Mouse (Mus musculus) thymus, adult 2 months (tissue): ENCODE measurements at regions not wholly inside any gene's neighbourhood (a gene's known extent, or its start where the extent isn't known, plus 50 kb on each side); places are given as distances from the start of the nearest gene placed in this dataset.

Experiments
- DNase-seq: peaks from one replicate; pipeline ENCODE4 v3.0.0; 2021
- H3K27ac ChIP-seq: fragments of 200-500 bp; 2 replicates; pipeline ENCODE4 v1.5.1; 2012; ENCODE audit warnings: low read length, control low read depth; ENCODE audit not compliant: control insufficient read depth, insufficient read depth
- H3K27me3 ChIP-seq: fragments of 200-500 bp; 2 replicates; pipeline ENCODE4 v1.6.1; 2012; ENCODE audit warnings: mild to moderate bottlenecking, low read length, moderate library complexity, mixed read lengths; ENCODE audit not compliant: control insufficient read depth, insufficient read depth
- H3K36me3 ChIP-seq: fragments of 200-500 bp; 2 replicates; pipeline ENCODE4 v1.6.1; 2012; ENCODE audit warnings: mild to moderate bottlenecking, low read length, moderate library complexity; ENCODE audit not compliant: control insufficient read depth, insufficient read depth
- H3K4me1 ChIP-seq: fragments of 200-500 bp; replicated peaks from 2 replicates; pipeline ENCODE4 v1.6.1; 2012; ENCODE audit warnings: low read length; ENCODE audit not compliant: control insufficient read depth, insufficient read depth
- H3K4me3 ChIP-seq: fragments of 200-500 bp; 2 replicates; pipeline ENCODE4 v1.5.1; 2012; ENCODE audit warnings: mild to moderate bottlenecking, low read length, control low read depth, moderate library complexity; ENCODE audit not compliant: control insufficient read depth, insufficient read depth
- CTCF ChIP-seq: fragments of 200-500 bp; IDR thresholded peaks from 2 replicates; pipeline ENCODE4 v1.5.1; 2012; ENCODE audit warnings: mild to moderate bottlenecking, control low read depth, low read length, moderate library complexity, borderline replicate concordance; ENCODE audit not compliant: control insufficient read depth, poor library complexity, insufficient read depth; ENCODE audit errors: extremely low read depth
- POLR2A ChIP-seq: fragments of 200-500 bp; IDR thresholded peaks from 2 replicates; pipeline ENCODE4 v1.6.1; 2012; ENCODE audit warnings: mild to moderate bottlenecking, low read length, control low read depth, moderate library complexity; ENCODE audit not compliant: control insufficient read depth, poor library complexity, insufficient read depth; ENCODE audit errors: extremely low read depth
- WGBS: fragments of 180-500 bp; shearing (Covaris S2); methylation state at CpG from one replicate; pipeline ENCODE4 v1.1.7; 2018; 5-methylcytosine and 5-hydroxymethylcytosine counted together

DNA sequence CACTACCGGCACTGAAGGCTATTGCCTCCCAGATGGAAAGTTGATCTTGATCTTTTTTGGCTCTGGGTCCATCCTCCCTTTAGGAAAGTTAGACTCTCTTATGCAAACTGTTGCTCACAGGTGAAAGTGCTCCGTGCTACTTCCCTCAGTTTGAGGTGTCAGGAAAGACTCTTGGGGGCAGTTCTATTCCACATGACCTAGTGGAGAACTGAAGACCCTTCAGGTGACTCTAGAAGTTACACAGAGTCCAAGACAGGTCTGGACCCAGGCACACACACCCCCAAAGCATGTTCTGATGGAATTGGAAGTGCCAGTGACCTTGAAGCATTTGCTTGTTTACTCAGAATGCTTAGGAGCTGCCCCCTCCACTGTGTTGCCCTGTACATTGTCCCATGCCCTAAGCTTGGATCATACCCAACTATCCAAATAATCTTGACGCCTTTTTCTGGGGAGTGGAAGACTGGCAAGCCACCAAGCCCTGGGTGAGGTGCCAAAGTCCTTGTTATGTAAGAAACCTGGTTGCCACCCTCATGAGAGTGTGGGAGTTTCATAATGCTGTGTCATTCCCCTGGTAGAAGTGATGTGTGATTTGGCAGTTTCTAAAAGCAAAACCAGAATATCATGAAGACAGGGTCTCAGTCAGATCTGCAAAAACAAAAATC lies 51.1 kb upstream of the Nampt start:
- H3K27me3 ChIP-seq, result no peaks in the 10 kb centered on the region
- H3K27ac ChIP-seq, result no peak overlapping the region
- TF ChIP-seq CTCF, result no peak
- no peak for TF ChIP-seq POLR2A
- H3K4me1 ChIP-seq, result no peaks in the 10 kb centered on the region
- no peaks in the 10 kb centered on the region for H3K36me3 ChIP-seq
- H3K4me3 ChIP-seq, result no peak overlapping the region
- WGBS, result 66% methylated on average over 3 of the region's 3 CpGs
- DNase-seq, result no peak

DNA sequence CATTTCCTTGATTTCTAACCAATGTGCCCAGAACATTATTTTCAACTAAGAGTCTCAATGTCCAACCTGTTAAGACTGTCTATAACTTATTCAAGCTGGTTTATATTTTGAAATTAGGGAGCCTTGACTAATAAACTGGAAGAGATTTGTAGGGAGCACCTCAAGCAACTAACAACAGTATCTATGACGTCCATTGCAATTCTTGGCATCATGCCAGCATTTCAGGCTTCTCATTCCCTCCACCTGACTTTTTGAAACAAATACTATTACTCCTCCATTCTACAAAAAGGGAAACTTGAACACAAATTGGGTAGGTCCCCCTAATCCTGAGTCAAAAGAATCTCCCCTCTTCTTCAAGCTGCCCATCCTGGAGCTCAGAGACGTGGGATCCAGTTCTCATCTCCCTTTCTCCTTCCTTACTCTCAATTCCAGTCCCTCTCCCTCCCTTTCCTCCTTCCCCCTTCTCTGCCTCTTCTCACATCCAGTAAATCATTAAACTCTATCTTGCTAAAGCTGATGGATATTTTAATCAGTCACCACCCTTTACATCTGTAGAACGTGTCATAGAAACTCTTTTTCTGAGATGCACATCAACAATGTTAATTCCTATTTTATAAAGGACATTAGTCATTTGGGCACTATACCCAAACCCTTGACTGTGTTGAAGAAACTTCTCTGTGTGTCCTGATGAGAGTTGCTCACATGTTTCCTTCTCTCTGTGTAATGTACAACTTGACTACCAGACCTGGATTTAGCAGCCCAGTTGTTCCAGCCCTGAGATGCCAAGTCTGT lies 50.4 kb upstream of the Nampt start:
- TF ChIP-seq POLR2A (no peak), CTCF (no peak)
- H3K4me3 ChIP-seq, result no peak overlapping the region
- DNase-seq, result no peak
- H3K27ac ChIP-seq, result no peak overlapping the region
- no peaks in the 10 kb centered on the region for H3K27me3 ChIP-seq
- no peaks in the 10 kb centered on the region for H3K4me1 ChIP-seq
- H3K36me3 ChIP-seq, result no peaks in the 10 kb centered on the region
- WGBS, result 72% methylated on average over 3 of the region's 3 CpGs
